Mouse (Mus musculus) liver, embryonic 11.5 days (tissue): ENCODE measurements around the gene Polr2l. TPM values are rescaled to one million over a fixed set of nuclear protein-coding genes. Genes with fewer than 3 reads are reported as not detected.
"Not testable (repeated sequence)": the region's sequence is repeated elsewhere in the genome, so short reads cannot be mapped to it uniquely, and the experiment has no call there.

Experiments
- ATAC-seq: fragments of 200-750 bp; cut with Nextera tagmentation; replicated peaks from 2 replicates; pipeline ENCODE4 v1.8.0; 2017; ENCODE audit warnings: moderate number of reproducible peaks, mild to moderate bottlenecking, moderate TSS enrichment, moderate library complexity; ENCODE audit not compliant: low FRiP score
- DNase-seq: peaks from one replicate; pipeline ENCODE4 v3.0.0-alpha.2; 2017; ENCODE audit warnings: low spot score
- H3K27ac ChIP-seq: fragments of 300-500 bp; sonication (generic); 2 replicates; pipeline ENCODE4 v1.5.1; 2014; ENCODE audit warnings: mild to moderate bottlenecking, low read depth, low read length, control low read depth
- H3K27me3 ChIP-seq: fragments of 300-500 bp; sonication (generic); replicated peaks from 2 replicates; pipeline ENCODE4 v1.6.1; 2014; ENCODE audit warnings: low read length, mixed read lengths; ENCODE audit not compliant: control insufficient read depth, insufficient read depth
- H3K36me3 ChIP-seq: fragments of 300-500 bp; sonication (generic); 2 replicates; pipeline ENCODE4 v1.6.1; 2014; ENCODE audit warnings: mild to moderate bottlenecking, low read length, moderate library complexity, mixed read lengths; ENCODE audit not compliant: control insufficient read depth, insufficient read depth
- H3K4me1 ChIP-seq: fragments of 300-500 bp; sonication (generic); replicated peaks from 2 replicates; pipeline ENCODE4 v1.6.1; 2014; ENCODE audit warnings: low read length, mixed read lengths; ENCODE audit not compliant: control insufficient read depth, insufficient read depth
- H3K4me2 ChIP-seq: fragments of 300-500 bp; sonication (generic); 2 replicates; pipeline ENCODE4 v1.6.1; 2014; ENCODE audit warnings: mild to moderate bottlenecking, control low read depth, moderate library complexity
- H3K4me3 ChIP-seq: fragments of 300-500 bp; sonication (generic); 2 replicates; pipeline ENCODE4 v1.5.1; 2014; ENCODE audit warnings: low read depth, low read length, control low read depth
- H3K9ac ChIP-seq: fragments of 300-500 bp; sonication (generic); 2 replicates; pipeline ENCODE4 v1.6.1; 2014; ENCODE audit warnings: low read depth, low read length, control low read depth
- H3K9me3 ChIP-seq: fragments of 300-500 bp; sonication (generic); 2 replicates; pipeline ENCODE4 v1.6.1; 2016; ENCODE audit warnings: low read length, inconsistent platforms, mixed read lengths; ENCODE audit not compliant: control insufficient read depth
- WGBS: fragments of 180-500 bp; shearing (Covaris S2); extraction: QIAGEN DNeasy Blood & Tissue Kit; methylation state at CpG from one replicate; pipeline ENCODE4 v1.1.7; 2014; 5-methylcytosine and 5-hydroxymethylcytosine counted together
- polyA plus RNA-seq: library from polyadenylated mRNA; unstranded; fragments of >200 nt; fragmentation: Nextera tagmentation; extraction: Ambion mirVana; gene quantifications from 2 replicates; pipeline ENCODE4 v1.2.1, GENCODE M21; 2014

Gene Polr2l
- polyA plus RNA-seq, 1 experiment from 2014 or later, result 104 TPM

DNA sequence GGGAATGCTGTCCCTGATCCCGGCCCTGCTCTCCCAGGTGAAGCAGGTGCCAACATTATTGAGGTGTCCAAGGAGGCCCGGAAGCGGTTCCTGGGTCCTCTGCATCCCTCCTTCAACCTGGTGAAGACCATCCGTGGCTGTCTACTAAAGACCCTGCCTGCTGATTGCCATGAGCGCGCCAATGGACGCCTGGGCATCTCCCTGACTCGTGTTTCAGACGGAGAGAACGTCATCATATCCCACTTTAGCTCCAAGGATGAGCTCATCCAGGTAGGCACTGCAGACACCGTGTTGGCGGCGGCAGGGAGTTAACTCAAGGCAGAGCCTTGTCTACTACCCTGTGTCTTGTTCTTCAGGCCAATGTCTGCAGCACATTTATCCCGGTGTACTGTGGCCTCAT lies 17.7 kb downstream of the Polr2l start:
- Histone ChIP-seq H3K27ac (no peak overlapping the region), H3K4me2 (no peak overlapping the region), H3K36me3 (0 out of 2 replicates have a peak, but pooled peaks cover under 1% of the 10 kb centered on the region), H3K4me3 (no peak overlapping the region), H3K9me3 (no peaks in the 10 kb centered on the region), H3K4me1 (peaks cover 17% of the 10 kb centered on the region), H3K27me3 (peaks cover 23% of the 10 kb centered on the region), H3K9ac (no peak overlapping the region)
- 90% methylated on average over 14 of the region's 14 CpGs for WGBS
- DNase-seq, result no peak
- ATAC-seq, result no peak

DNA sequence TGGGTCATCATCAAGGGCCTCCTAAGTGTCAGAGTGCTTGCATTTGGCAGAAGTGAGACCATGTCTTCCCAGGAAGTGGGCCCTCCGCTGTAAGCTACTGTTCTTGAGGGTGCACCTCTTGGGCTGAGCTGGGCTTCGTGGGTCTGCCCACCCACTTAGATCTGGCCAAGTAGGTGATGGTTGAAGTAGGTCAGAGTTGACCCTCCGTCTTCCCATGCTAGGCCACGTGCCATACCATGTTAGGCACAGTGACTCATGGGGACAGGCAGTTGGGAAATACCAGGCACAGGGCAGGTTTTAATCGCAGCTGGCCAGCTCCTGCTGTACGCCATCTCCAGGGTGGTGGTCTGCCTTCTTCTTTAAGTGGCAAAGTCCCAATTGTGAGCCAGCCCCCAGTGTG lies 18.2 kb downstream of the Polr2l start:
- H3K27ac ChIP-seq, result no peak overlapping the region
- H3K9ac ChIP-seq, result no peak overlapping the region
- peaks cover 18% of the 10 kb centered on the region for H3K27me3 ChIP-seq
- H3K36me3 ChIP-seq, result 0 out of 2 replicates have a peak, but pooled peaks cover 6% of the 10 kb centered on the region
- DNase-seq (no peak), ATAC-seq (no peak)
- WGBS, result 84% methylated on average over 6 of the region's 6 CpGs
- H3K4me1 ChIP-seq, result peaks cover 15% of the 10 kb centered on the region
- no peaks in the 10 kb centered on the region for H3K9me3 ChIP-seq
- no peak overlapping the region; the same call in 1 of the 2 replicates for H3K4me2 ChIP-seq
- no peak overlapping the region for H3K4me3 ChIP-seq

DNA sequence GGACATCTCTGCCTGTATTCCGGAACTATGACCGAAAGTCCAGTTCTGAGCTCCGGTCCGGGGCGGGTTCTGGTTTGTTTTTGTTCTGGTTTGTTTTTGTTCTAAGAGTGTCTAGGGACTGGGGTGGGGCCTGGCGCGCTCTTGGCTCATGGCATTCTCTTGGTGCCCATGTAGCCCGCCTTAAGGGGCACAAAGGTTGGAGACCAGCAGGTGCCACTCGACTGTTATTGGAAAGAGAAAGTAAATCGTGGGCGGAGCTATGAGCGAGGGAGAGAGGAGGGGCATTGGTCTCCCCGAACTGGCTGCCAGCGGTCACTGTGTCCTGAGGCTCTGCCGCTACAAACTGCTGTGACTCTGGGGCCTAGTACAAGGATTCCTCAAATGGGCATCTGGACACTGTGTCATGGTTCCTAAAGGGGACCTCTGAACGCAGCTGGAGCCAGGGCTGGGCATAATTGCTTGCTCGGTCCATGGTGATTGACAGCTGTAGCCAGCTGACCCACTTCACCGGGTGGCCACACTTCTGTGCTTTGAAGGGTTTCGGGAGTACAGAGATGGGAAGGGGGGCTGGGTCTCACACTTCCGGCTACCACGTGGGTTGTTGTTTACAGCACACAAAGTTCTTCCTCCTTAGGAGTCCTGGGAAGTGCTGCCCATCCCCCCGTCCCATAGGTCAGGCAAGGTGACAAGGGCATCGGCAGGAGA lies 19.2 kb downstream of the Polr2l start:
- peak overlapping the region; percentile 77 for H3K9ac ChIP-seq
- peaks cover 8% of the 10 kb centered on the region for H3K27me3 ChIP-seq
- peak overlapping the region; percentile 73 for H3K4me3 ChIP-seq
- 2% methylated on average over 23 of the region's 23 CpGs for WGBS
- no peaks in the 10 kb centered on the region for H3K9me3 ChIP-seq
- H3K4me2 ChIP-seq, result peak overlapping the region; percentile 95
- H3K4me1 ChIP-seq, result peaks cover 15% of the 10 kb centered on the region
- ATAC-seq (peak; percentile 24), DNase-seq (no peak)
- peak overlapping the region; percentile 66 for H3K27ac ChIP-seq
- H3K36me3 ChIP-seq, result peaks cover 13% of the 10 kb centered on the region

DNA sequence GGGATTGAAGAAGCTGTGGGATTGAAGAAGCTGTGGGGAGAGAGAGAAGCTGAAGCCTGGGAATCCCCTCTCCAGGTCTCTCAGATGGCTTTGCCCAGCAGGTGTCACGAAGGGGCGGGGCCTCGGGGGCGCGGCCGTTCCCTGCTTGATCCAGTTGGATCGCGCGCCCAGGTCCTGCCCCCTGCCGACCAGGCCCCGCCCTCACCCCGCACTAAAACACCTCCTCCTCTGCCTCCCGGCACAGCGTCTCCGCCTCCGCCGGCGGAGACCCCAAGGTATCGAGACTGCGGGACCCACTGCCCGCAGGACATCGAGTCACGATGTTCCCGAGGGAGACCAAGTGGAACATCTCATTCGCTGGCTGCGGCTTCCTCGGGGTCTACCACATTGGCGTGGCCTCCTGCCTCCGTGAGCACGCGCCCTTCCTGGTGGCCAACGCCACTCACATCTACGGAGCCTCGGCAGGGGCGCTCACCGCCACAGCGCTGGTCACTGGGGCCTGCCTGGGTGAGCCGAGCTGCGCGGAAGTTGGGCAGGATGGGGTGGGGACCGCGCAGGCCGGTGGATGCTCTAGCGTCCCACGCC lies 19.9 kb downstream of the Polr2l start, which contains the start of gene Pnpla2:
TSS of gene Pnpla2 (plus strand) at position 232 of the 585 bp plus-strand sequence.
- peak within 1 kb of the TSS; percentile 77 for H3K9ac ChIP-seq
- peak within 1 kb of the TSS; percentile 66 for H3K27ac ChIP-seq
- H3K9me3 ChIP-seq, result no peaks in the 10 kb centered on the region
- H3K4me2 ChIP-seq, result peak within 1 kb of the TSS; percentile 95
- H3K27me3 ChIP-seq, result 0 out of 2 replicates have a peak, but pooled peaks cover 2% of the 10 kb centered on the region
- WGBS, result under 1% methylated on average over 45 of the region's 45 CpGs
- ATAC-seq (peak; percentile 85), DNase-seq (peak; percentile 95)
- H3K4me3 ChIP-seq, result peak within 1 kb of the TSS; percentile 73
- peaks cover 20% of the 10 kb centered on the region for H3K36me3 ChIP-seq
- H3K4me1 ChIP-seq, result peaks cover 15% of the 10 kb centered on the region

DNA sequence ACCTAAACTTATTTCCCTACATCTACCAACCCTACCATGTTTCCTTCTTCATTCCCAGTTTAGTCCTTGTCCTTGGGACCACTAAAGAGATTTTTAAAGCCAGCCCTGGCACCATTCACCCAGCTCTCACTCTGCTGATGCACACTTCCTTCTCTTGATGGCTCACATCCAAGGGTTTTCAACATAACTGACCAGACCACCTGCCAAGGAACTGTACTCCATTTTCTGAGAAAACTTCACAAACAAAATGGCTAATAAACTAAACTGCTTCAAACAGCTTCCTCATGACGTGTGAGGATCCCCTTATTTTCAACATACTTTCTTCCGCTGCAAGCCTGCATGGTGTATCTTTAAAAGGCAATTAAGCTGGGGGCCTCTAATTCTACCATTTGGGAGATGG lies 21.3 kb downstream of the Polr2l start:
- ATAC-seq (no peak), DNase-seq (no peak)
- 69% methylated on average over 2 of the region's 2 CpGs for WGBS
- peaks cover 23% of the 10 kb centered on the region for H3K4me1 ChIP-seq
- no peaks in the 10 kb centered on the region for H3K9me3 ChIP-seq
- no peak overlapping the region for H3K27ac ChIP-seq
- no peak overlapping the region for H3K4me3 ChIP-seq
- no peaks in the 10 kb centered on the region for H3K27me3 ChIP-seq
- H3K9ac ChIP-seq, result no peak overlapping the region
- H3K4me2 ChIP-seq, result no peak overlapping the region
- H3K36me3 ChIP-seq, result peaks cover 29% of the 10 kb centered on the region

DNA sequence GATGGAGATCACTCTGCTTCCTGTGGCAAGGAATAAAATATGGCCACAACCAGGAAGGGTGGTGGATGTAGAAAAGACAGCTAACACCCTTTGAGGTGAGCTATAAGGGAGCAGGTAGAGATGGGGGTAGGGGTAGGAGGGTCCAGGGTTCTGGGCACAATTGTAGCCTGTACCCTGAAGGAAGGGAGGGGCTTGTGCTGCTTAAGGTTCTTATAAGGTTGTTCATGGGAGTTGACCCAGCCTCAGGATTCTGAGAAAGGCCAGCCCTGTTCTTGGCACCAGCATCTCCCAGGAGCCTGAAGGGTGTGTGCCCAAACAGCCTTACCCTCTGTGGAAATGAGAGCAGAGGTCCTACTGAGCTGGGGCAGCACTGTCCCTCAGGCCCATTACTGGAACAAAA lies 23.0 kb downstream of the Polr2l start:
- H3K9ac ChIP-seq, result no peak overlapping the region
- no peak overlapping the region; the same call in 1 of the 2 replicates for H3K27ac ChIP-seq
- H3K9me3 ChIP-seq, result no peaks in the 10 kb centered on the region
- H3K4me3 ChIP-seq, result no peak overlapping the region
- peaks cover 25% of the 10 kb centered on the region for H3K4me1 ChIP-seq
- peaks cover 33% of the 10 kb centered on the region for H3K36me3 ChIP-seq
- H3K4me2 ChIP-seq, result no peak overlapping the region
- no peaks in the 10 kb centered on the region for H3K27me3 ChIP-seq
- DNase-seq (no peak), ATAC-seq (no peak)

DNA sequence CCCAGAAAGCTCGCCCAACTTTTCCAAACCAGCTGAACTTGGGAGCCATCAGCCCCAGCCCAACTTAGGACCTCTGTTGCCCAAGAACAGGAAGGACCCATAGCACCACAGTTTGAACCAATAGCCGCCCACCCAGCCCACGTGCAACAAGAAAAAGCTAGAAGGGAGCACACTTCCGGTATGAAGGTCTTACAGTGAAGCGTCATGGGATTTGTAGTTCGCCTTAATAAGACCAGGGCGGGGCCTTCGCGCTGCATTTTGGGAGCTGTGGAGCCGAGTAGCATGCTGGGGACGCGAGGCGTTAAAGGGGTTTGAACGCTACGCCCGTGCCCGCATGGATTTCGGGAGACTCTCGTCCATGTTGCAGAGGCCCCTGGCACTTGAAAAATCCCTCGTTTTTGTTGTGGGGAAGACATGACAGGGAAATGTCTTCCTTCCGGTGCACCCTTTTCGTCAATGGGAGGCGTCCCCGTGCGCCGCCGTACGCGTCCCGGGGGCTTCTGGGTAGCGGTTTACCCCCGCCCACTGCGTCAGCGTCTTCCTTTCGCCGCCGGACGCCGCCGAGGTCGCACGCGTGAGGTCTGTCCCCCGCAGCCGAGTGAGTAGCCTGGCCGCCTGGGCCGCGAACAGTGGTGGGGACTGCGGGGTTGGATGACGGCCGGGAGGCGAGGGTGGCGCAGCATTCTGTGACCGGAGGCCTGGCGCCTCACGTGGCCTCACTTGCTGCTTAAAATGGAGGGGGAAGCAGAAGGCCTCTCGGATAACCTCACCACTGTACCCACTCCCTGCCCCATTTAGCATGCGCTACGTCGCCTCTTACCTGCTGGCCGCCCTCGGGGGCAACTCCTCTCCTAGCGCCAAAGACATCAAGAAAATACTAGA lies 27.6 kb downstream of the Polr2l start, which contains the start of gene Rplp2:
TSS of gene Rplp2 (plus strand) at position 261 of the 882 bp plus-strand sequence.
- peaks cover 24% of the 10 kb centered on the region for H3K4me1 ChIP-seq
- under 1% methylated on average over 63 of the region's 63 CpGs for WGBS

DNA sequence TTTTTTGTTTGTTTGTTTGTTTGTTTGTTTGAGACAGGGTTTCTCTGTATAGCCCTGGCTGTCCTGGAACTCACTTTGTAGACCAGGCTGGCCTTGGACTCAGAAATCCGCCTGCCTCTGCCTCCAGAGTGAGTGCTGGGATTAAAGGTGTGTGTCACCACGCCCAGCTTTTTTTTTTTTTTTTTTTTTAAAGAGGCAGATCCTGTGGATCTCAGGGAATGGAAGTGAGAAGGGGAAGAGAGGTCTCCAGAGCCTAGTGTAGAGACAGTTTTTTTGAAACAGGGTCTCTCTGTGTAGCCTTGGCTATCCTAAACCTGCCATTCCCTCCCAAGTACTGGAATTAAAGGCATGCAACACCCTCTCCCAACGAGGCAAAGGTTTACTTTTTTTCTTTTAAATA lies 28.6 kb downstream of the Polr2l start:
- H3K9me3 ChIP-seq, H3K27ac ChIP-seq, ATAC-seq, DNase-seq, H3K27me3 ChIP-seq, H3K9ac ChIP-seq: not testable (repeated sequence)
- peak overlapping the region; percentile 84 for H3K4me3 ChIP-seq
- H3K36me3 ChIP-seq, result peaks cover 34% of the 10 kb centered on the region
- H3K4me2 ChIP-seq, result peak overlapping the region; percentile 68
- H3K4me1 ChIP-seq, result peaks cover 32% of the 10 kb centered on the region
- WGBS, result 71% methylated on average over 3 of the region's 3 CpGs

More for the DNA sequence above, 27.6 kb downstream of the Polr2l start, which contains the start of gene Rplp2:
- Histone ChIP-seq H3K36me3 (peaks cover 33% of the 10 kb centered on the region), H3K4me2 (peak within 1 kb of the TSS; percentile 91), H3K9ac (peak within 1 kb of the TSS; percentile 96), H3K27ac (peak within 1 kb of the TSS; percentile 82), H3K27me3 (no peaks in the 10 kb centered on the region), H3K4me3 (peak within 1 kb of the TSS; percentile 84), H3K9me3 (no peaks in the 10 kb centered on the region)
- DNase-seq (peak; percentile 95), ATAC-seq (peak; percentile 84)
